Mouse (Mus musculus): ENCODE results near the gene Adam12.

- TF ChIP-seq CTCF (IDR thresholded peaks at IDR 0.05; ENCODE audit: extremely low read depth, insufficient read depth, low read length), result no peak
- TF ChIP-seq POLR2A (IDR thresholded peaks at IDR 0.05; ENCODE audit: extremely low read depth, insufficient read depth, low read length), result no peak
These were observed 154.3 kb downstream of the Adam12 start for GRCm38 (mm10) chr7:134077684-134078083.

All from cortical plate, adult 2 months (tissue).